Mouse (Mus musculus): ENCODE results near the gene Tinf2. TPM values are rescaled to one million over a fixed set of nuclear protein-coding genes. Genes with fewer than 3 reads are reported as not detected.
A peak's percentile ranks its signal among the peaks of the same experiment; 100 is the strongest.

Gene Tinf2
- polyA plus RNA-seq, 1 experiment from 2014 or later: 68.5 TPM

DNA sequence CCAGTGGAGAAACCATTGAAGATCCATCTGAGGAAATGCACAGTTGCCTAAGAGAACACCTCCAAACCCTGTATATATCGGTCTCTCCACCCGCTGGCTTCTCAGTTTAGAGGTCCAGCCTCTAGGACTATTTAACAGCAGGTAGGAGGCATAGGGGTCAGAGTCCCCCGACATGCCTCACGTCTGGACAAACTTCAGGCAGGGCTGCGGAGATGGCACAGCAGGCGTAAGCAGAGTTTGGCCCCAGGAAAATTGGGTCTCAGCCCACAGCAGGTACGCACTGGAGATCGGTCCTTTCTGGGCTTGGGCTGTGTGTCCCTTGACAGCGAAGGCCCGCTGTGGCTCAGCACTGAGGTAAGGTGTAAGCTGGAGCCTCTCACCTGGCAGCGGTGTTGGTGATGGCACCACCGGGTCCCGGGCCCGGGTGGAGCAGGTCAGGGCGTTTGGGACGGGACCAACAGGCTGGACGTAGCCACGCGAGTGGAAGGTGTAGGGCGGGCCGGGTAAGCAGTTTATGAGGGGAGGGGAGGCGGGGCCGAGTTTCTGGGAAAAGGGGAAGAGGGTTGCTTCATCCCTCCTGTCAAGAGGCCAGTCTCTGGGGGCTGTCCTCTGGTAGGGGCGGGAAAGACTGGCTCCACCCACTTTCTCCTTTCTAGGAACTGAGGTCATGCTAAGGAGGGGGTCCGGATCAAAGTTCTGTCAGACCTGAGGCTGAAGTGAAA is 31.5 kb upstream of the Tinf2 start:
- Histone ChIP-seq H3K4me2 (ENCODE audit: low read depth, severe bottlenecking) (peak overlapping the region; percentile 18; the same call in 1 of the 2 replicates), H3K27me3 (ENCODE audit: control insufficient read depth, insufficient read depth, low read length) (peaks cover 7% of the 10 kb centered on the region), H3K9me3 (ENCODE audit: control insufficient read depth, low read length) (no peaks in the 10 kb centered on the region), H3K4me3 (ENCODE audit: low read depth, low read length) (no peak overlapping the region), H3K9ac (ENCODE audit: low read length) (no peak overlapping the region), H3K27ac (replicated peaks; ENCODE audit: low read depth, low read length) (no peak overlapping the region), H3K4me1 (ENCODE audit: control insufficient read depth, insufficient read depth, low read length) (no peaks in the 10 kb centered on the region), H3K36me3 (ENCODE audit: control insufficient read depth, insufficient read depth, low read length) (no peaks in the 10 kb centered on the region)
- 9% methylated on average over 25 of the region's 25 CpGs for WGBS
- peak; percentile 29 for DNase-seq (ENCODE audit: low spot score)
- ATAC-seq (ENCODE audit: insufficient number of reproducible peaks, low FRiP score, low TSS enrichment, low read depth): 0 out of 2 replicates have a peak, but pooled peaks have one; percentile 22

- WGBS: 83% methylated on average over 7 of the region's 7 CpGs
- Histone ChIP-seq H3K9ac (ENCODE audit: low read length) (no peak overlapping the region), H3K27me3 (ENCODE audit: control insufficient read depth, insufficient read depth, low read length) (peaks cover 7% of the 10 kb centered on the region), H3K4me3 (ENCODE audit: low read depth, low read length) (no peak overlapping the region), H3K4me1 (ENCODE audit: control insufficient read depth, insufficient read depth, low read length) (no peaks in the 10 kb centered on the region), H3K27ac (replicated peaks; ENCODE audit: low read depth, low read length) (no peak overlapping the region), H3K36me3 (ENCODE audit: control insufficient read depth, insufficient read depth, low read length) (no peaks in the 10 kb centered on the region), H3K4me2 (ENCODE audit: low read depth, severe bottlenecking) (no peak overlapping the region), H3K9me3 (ENCODE audit: control insufficient read depth, low read length) (no peaks in the 10 kb centered on the region)
- DNase-seq (ENCODE audit: low spot score) (no peak), ATAC-seq (ENCODE audit: insufficient number of reproducible peaks, low FRiP score, low TSS enrichment, low read depth) (no peak)
These were observed 30.2 kb upstream of the Tinf2 start for GRCm38 (mm10) chr14:55711786-55712185.

- WGBS: 82% methylated on average over 4 of the region's 4 CpGs
- ATAC-seq (ENCODE audit: insufficient number of reproducible peaks, low FRiP score, low TSS enrichment, low read depth): no peak
- Histone ChIP-seq H3K36me3 (ENCODE audit: control insufficient read depth, insufficient read depth, low read length) (no peaks in the 10 kb centered on the region), H3K27ac (replicated peaks; ENCODE audit: low read depth, low read length) (no peak overlapping the region), H3K4me2 (ENCODE audit: low read depth, severe bottlenecking) (no peak overlapping the region), H3K9me3 (ENCODE audit: control insufficient read depth, low read length) (no peaks in the 10 kb centered on the region), H3K27me3 (ENCODE audit: control insufficient read depth, insufficient read depth, low read length) (peaks cover 7% of the 10 kb centered on the region), H3K4me1 (ENCODE audit: control insufficient read depth, insufficient read depth, low read length) (no peaks in the 10 kb centered on the region), H3K9ac (ENCODE audit: low read length) (no peak overlapping the region), H3K4me3 (ENCODE audit: low read depth, low read length) (no peak overlapping the region)
- no peak for DNase-seq (ENCODE audit: low spot score)
These were observed 27.9 kb upstream of the Tinf2 start for GRCm38 (mm10) chr14:55709509-55709908.

DNA sequence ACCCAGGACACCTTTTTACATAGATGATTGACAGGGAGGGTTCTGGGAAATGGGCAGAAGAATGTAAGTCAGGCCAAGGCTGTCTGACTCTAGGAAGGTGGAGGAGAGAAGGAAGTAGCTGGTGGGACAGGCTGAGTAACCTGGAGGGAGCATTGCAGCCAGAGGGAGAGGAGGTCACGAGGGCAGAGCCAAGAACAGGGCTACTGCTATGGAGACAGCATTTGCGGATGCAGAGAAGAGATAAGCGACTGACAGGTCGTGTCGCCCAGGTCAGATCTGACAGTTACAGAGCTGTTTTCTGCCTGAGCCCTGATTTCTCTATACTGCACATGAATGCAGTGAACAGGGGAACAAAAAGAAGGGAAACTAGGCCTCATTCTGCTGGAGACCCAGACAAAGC is 25.8 kb upstream of the Tinf2 start:
- Histone ChIP-seq H3K27ac (replicated peaks; ENCODE audit: low read depth, low read length) (no peak overlapping the region), H3K4me3 (ENCODE audit: low read depth, low read length) (no peak overlapping the region), H3K4me2 (ENCODE audit: low read depth, severe bottlenecking) (no peak overlapping the region), H3K9ac (ENCODE audit: low read length) (no peak overlapping the region), H3K4me1 (ENCODE audit: control insufficient read depth, insufficient read depth, low read length) (no peaks in the 10 kb centered on the region), H3K36me3 (ENCODE audit: control insufficient read depth, insufficient read depth, low read length) (no peaks in the 10 kb centered on the region), H3K27me3 (ENCODE audit: control insufficient read depth, insufficient read depth, low read length) (no peaks in the 10 kb centered on the region; the same call in 1 of the 2 replicates), H3K9me3 (ENCODE audit: control insufficient read depth, low read length) (no peaks in the 10 kb centered on the region)
- no peak for DNase-seq (ENCODE audit: low spot score)
- whole genome bisulfite sequencing: 81% methylated on average over 5 of the region's 5 CpGs
- ATAC-seq (ENCODE audit: insufficient number of reproducible peaks, low FRiP score, low TSS enrichment, low read depth): no peak

- H3K4me1 ChIP-seq (ENCODE audit: control insufficient read depth, insufficient read depth, low read length): no peaks in the 10 kb centered on the region
- H3K9ac ChIP-seq (ENCODE audit: low read length): no peak overlapping the region
- H3K4me2 ChIP-seq (ENCODE audit: low read depth, severe bottlenecking): no peak overlapping the region
- no peaks in the 10 kb centered on the region for H3K9me3 ChIP-seq (ENCODE audit: control insufficient read depth, low read length)
- no peak for DNase-seq (ENCODE audit: low spot score)
- H3K27me3 ChIP-seq (ENCODE audit: control insufficient read depth, insufficient read depth, low read length): no peaks in the 10 kb centered on the region
- ATAC-seq (ENCODE audit: insufficient number of reproducible peaks, low FRiP score, low TSS enrichment, low read depth): no peak
- no peak overlapping the region for H3K4me3 ChIP-seq (ENCODE audit: low read depth, low read length)
- 88% methylated on average over 8 of the region's 8 CpGs for WGBS
- H3K36me3 ChIP-seq (ENCODE audit: control insufficient read depth, insufficient read depth, low read length): no peaks in the 10 kb centered on the region
- H3K27ac ChIP-seq (replicated peaks; ENCODE audit: low read depth, low read length): no peak overlapping the region
These were observed 24.5 kb upstream of the Tinf2 start for GRCm38 (mm10) chr14:55706051-55706600.

DNA sequence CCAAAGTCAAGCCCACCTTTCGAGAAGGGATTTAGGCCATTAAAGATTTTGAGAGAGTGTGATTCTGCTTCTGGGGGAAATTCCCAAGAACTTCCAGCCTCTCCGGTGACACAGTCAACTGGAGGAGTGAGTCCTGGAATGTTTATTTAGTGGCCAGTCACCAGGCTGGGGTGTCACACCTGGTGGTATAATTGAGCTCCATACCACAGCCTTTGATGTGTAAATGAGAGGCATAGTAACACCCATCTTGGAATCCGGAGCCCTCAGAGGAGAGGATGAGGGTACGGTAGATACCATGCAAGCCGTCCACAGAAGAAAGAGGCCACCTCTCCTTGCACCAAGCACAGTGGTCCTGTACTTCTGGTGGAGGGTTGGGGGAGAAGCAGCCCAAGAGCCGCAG is 21.1 kb upstream of the Tinf2 start:
- Histone ChIP-seq H3K36me3 (ENCODE audit: control insufficient read depth, insufficient read depth, low read length) (no peaks in the 10 kb centered on the region), H3K9ac (ENCODE audit: low read length) (no peak overlapping the region), H3K4me1 (ENCODE audit: control insufficient read depth, insufficient read depth, low read length) (no peaks in the 10 kb centered on the region), H3K4me2 (ENCODE audit: low read depth, severe bottlenecking) (no peak overlapping the region), H3K4me3 (ENCODE audit: low read depth, low read length) (no peak overlapping the region), H3K27me3 (ENCODE audit: control insufficient read depth, insufficient read depth, low read length) (no peaks in the 10 kb centered on the region), H3K9me3 (ENCODE audit: control insufficient read depth, low read length) (no peaks in the 10 kb centered on the region), H3K27ac (replicated peaks; ENCODE audit: low read depth, low read length) (no peak overlapping the region)
- 50% methylated on average over 6 of the region's 6 CpGs for WGBS
- ATAC-seq (ENCODE audit: insufficient number of reproducible peaks, low FRiP score, low TSS enrichment, low read depth) (no peak), DNase-seq (ENCODE audit: low spot score) (no peak)

- Histone ChIP-seq H3K27me3 (ENCODE audit: control insufficient read depth, insufficient read depth, low read length) (no peaks in the 10 kb centered on the region), H3K4me2 (ENCODE audit: low read depth, severe bottlenecking) (no peak overlapping the region), H3K4me1 (ENCODE audit: control insufficient read depth, insufficient read depth, low read length) (no peaks in the 10 kb centered on the region), H3K36me3 (ENCODE audit: control insufficient read depth, insufficient read depth, low read length) (no peaks in the 10 kb centered on the region), H3K9me3 (ENCODE audit: control insufficient read depth, low read length) (no peaks in the 10 kb centered on the region), H3K4me3 (ENCODE audit: low read depth, low read length) (no peak overlapping the region), H3K9ac (ENCODE audit: low read length) (no peak overlapping the region), H3K27ac (replicated peaks; ENCODE audit: low read depth, low read length) (no peak overlapping the region)
- WGBS: 69% methylated on average over 9 of the region's 9 CpGs
- DNase-seq (ENCODE audit: low spot score) (no peak), ATAC-seq (ENCODE audit: insufficient number of reproducible peaks, low FRiP score, low TSS enrichment, low read depth) (no peak)
These were observed 19.5 kb upstream of the Tinf2 start for GRCm38 (mm10) chr14:55701131-55701530.

DNA sequence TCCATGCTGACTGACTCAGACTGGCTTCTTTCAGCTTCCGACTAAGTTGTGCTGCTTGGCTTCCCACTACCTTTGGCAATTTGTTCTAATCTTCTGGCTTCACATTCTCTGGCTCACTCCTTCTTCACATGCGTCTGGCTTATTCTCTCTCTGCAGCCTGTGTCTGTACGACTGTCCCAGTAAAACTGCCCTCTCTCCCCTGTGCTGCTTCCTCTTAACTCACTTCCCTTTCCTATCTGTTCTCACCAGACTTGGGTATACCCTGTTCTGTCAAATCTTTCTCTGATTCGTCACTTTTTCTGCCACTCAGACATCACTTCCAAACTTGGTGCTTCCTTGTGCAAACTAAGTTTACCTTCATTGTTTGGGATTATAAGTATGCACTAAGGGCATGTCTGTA is 15.6 kb upstream of the Tinf2 start:
- DNase-seq (ENCODE audit: low spot score) (no peak), ATAC-seq (ENCODE audit: insufficient number of reproducible peaks, low FRiP score, low TSS enrichment, low read depth) (no peak)
- 83% methylated on average over 4 of the region's 4 CpGs for WGBS
- no peaks in the 10 kb centered on the region for H3K4me1 ChIP-seq (ENCODE audit: control insufficient read depth, insufficient read depth, low read length)
- no peak overlapping the region for H3K9ac ChIP-seq (ENCODE audit: low read length)
- H3K36me3 ChIP-seq (ENCODE audit: control insufficient read depth, insufficient read depth, low read length): no peaks in the 10 kb centered on the region
- H3K9me3 ChIP-seq (ENCODE audit: control insufficient read depth, low read length): no peaks in the 10 kb centered on the region
- H3K4me3 ChIP-seq (ENCODE audit: low read depth, low read length): no peak overlapping the region
- no peaks in the 10 kb centered on the region for H3K27me3 ChIP-seq (ENCODE audit: control insufficient read depth, insufficient read depth, low read length)
- H3K27ac ChIP-seq (replicated peaks; ENCODE audit: low read depth, low read length): no peak overlapping the region
- no peak overlapping the region for H3K4me2 ChIP-seq (ENCODE audit: low read depth, severe bottlenecking)
